Mouse (Mus musculus): ENCODE measurements around the gene Fads1.

The Fads1 gene

GRCm38 (mm10) chr19:10210885-10211284 is 28.2 kb downstream of the Fads1 start:
- no peak for DNase-seq (ENCODE audit: low read depth)

- peak; percentile 52 for DNase-seq (ENCODE audit: low read depth)
Measured at GRCm38 (mm10) chr19:10213796-10214471, 31.2 kb downstream of the Fads1 start.

GRCm38 (mm10) chr19:10216101-10216500 is 33.4 kb downstream of the Fads1 start:
- no peak for DNase-seq (ENCODE audit: low read depth)

- DNase-seq (ENCODE audit: low read depth), result peak; percentile 80
Measured at GRCm38 (mm10) chr19:10219108-10219507, 36.4 kb downstream of the Fads1 start.

GRCm38 (mm10) chr19:10219593-10219992 is 36.9 kb downstream of the Fads1 start:
- DNase-seq (ENCODE audit: low read depth), result no peak

GRCm38 (mm10) chr19:10221585-10221984 is 38.9 kb downstream of the Fads1 start:
- DNase-seq (ENCODE audit: low read depth), result no peak

GRCm38 (mm10) chr19:10222656-10223055 is 40.0 kb downstream of the Fads1 start:
- no peak for DNase-seq (ENCODE audit: low read depth)

GRCm38 (mm10) chr19:10223561-10223960 is 40.9 kb downstream of the Fads1 start:
- DNase-seq (ENCODE audit: low read depth), result no peak

GRCm38 (mm10) chr19:10224637-10225453 is 42.2 kb downstream of the Fads1 start:
- DNase-seq (ENCODE audit: low read depth), result no peak

GRCm38 (mm10) chr19:10225767-10226166 is 43.1 kb downstream of the Fads1 start:
- no peak for DNase-seq (ENCODE audit: low read depth)

GRCm38 (mm10) chr19:10231016-10231415 is 48.3 kb downstream of the Fads1 start:
- peak; percentile 23 for DNase-seq (ENCODE audit: low read depth)

GRCm38 (mm10) chr19:10231871-10232270 is 49.2 kb downstream of the Fads1 start:
- DNase-seq (ENCODE audit: low read depth), result no peak

GRCm38 (mm10) chr19:10232327-10233017 is 49.8 kb downstream of the Fads1 start:
- no peak for DNase-seq (ENCODE audit: low read depth)

GRCm38 (mm10) chr19:10235784-10236565 is 53.3 kb downstream of the Fads1 start:
- DNase-seq (ENCODE audit: low read depth), result peak; percentile 39

- peak; percentile 49 for DNase-seq (ENCODE audit: low read depth)
Measured at GRCm38 (mm10) chr19:10238477-10238876, 55.8 kb downstream of the Fads1 start.

- DNase-seq (ENCODE audit: low read depth), result no peak
Measured at GRCm38 (mm10) chr19:10239419-10239818, 56.7 kb downstream of the Fads1 start.

GRCm38 (mm10) chr19:10239975-10240653 is 57.4 kb downstream of the Fads1 start:
- DNase-seq (ENCODE audit: low read depth), result no peak

GRCm38 (mm10) chr19:10240654-10241305 is 58.1 kb downstream of the Fads1 start, which contains the start of gene Myrf:
Gene Myrf, minus strand, starts transcription at chr19:10240748.
- no peak for DNase-seq (ENCODE audit: low read depth)

- DNase-seq (ENCODE audit: low read depth), result no peak
Measured at GRCm38 (mm10) chr19:10242916-10243315, 60.2 kb downstream of the Fads1 start.

GRCm38 (mm10) chr19:10244183-10244582 is 61.5 kb downstream of the Fads1 start:
- DNase-seq (ENCODE audit: low read depth), result peak; percentile 77

All from NIH3T3 (cell line).